In genomic region chr10:86346235-86346840, GRCm38 (mm10) we compare ENCODE assay signal across 14 mouse cellular contexts. TPM values are rescaled to one million over a fixed set of nuclear protein-coding genes. Genes with fewer than 3 reads are reported as not detected.
A peak's percentile ranks its signal among the peaks of the same experiment; 100 is the strongest.
DNase-seq lines count a peak whose midpoint lies in the region; ATAC-seq lines count a peak whose summit lies in the region.
"Had no signal": no experiment of that assay in that cellular context is flagged by ENCODE, and none has a peak within 500 bp of the region (broad histone marks: within the 10 kb centered on the region; RNA-seq: fewer than 3 reads in every experiment).

No protein-coding gene starts in this region.

- no peaks in the 10 kb centered on the region for H3K27me3 ChIP-seq in heart, embryonic 12.5 days (replicated peaks)
- no peaks in the 10 kb centered on the region for H3K27me3 ChIP-seq in liver, embryonic 12.5 days (replicated peaks)
- no peaks in the 10 kb centered on the region for H3K27me3 ChIP-seq in liver, embryonic 11.5 days (replicated peaks; ENCODE audit: control insufficient read depth, insufficient read depth, low read length)
- H3K27me3 ChIP-seq in embryonic facial prominence, embryonic 14.5 days (replicated peaks; ENCODE audit: control insufficient read depth, insufficient read depth, low read length): no peaks in the 10 kb centered on the region
- no peaks in the 10 kb centered on the region for H3K27me3 ChIP-seq in stomach, embryonic 15.5 days (replicated peaks)
- H3K27me3 ChIP-seq: forebrain, embryonic 12.5 days; Patski had no signal

- no peak overlapping the region for H3K9ac ChIP-seq in heart, embryonic 12.5 days
- no peak overlapping the region for H3K9ac ChIP-seq in liver, embryonic 12.5 days
- no peak overlapping the region for H3K9ac ChIP-seq in liver, embryonic 11.5 days (ENCODE audit: low read depth, low read length)
- no peak overlapping the region for H3K9ac ChIP-seq in embryonic facial prominence, embryonic 14.5 days (ENCODE audit: low read depth, low read length)
- H3K9ac ChIP-seq in stomach, embryonic 15.5 days: no peak overlapping the region
- H3K9ac ChIP-seq: forebrain, embryonic 12.5 days; liver, embryonic 14.5 days had no signal

- no peaks in the 10 kb centered on the region for H3K9me3 ChIP-seq in heart, embryonic 12.5 days (replicated peaks)
- no peaks in the 10 kb centered on the region for H3K9me3 ChIP-seq in liver, embryonic 12.5 days (replicated peaks)
- no peaks in the 10 kb centered on the region for H3K9me3 ChIP-seq in liver, embryonic 11.5 days (ENCODE audit: control insufficient read depth, low read length)
- H3K9me3 ChIP-seq in embryonic facial prominence, embryonic 14.5 days (ENCODE audit: control insufficient read depth, low read length): no peaks in the 10 kb centered on the region
- no peaks in the 10 kb centered on the region for H3K9me3 ChIP-seq in stomach, embryonic 15.5 days
- H3K9me3 ChIP-seq: forebrain, embryonic 12.5 days had no signal

- H3K4me3 ChIP-seq in heart, embryonic 12.5 days: no peak overlapping the region
- H3K4me3 ChIP-seq in liver, embryonic 12.5 days: no peak overlapping the region
- no peak overlapping the region for H3K4me3 ChIP-seq in liver, embryonic 11.5 days (ENCODE audit: low read depth, low read length)
- no peak overlapping the region for H3K4me3 ChIP-seq in embryonic facial prominence, embryonic 14.5 days (ENCODE audit: low read depth, low read length)
- no peak overlapping the region for H3K4me3 ChIP-seq in stomach, embryonic 15.5 days (replicated peaks)
- H3K4me3 ChIP-seq: forebrain, embryonic 12.5 days had no signal

- H3K4me2 ChIP-seq in heart, embryonic 12.5 days: no peak overlapping the region
- no peak overlapping the region for H3K4me2 ChIP-seq in liver, embryonic 12.5 days
- no peak overlapping the region for H3K4me2 ChIP-seq in liver, embryonic 11.5 days
- H3K4me2 ChIP-seq in embryonic facial prominence, embryonic 14.5 days (ENCODE audit: low read depth, low read length): no peak overlapping the region
- H3K4me2 ChIP-seq in stomach, embryonic 15.5 days: no peak overlapping the region
- H3K4me2 ChIP-seq: forebrain, embryonic 12.5 days had no signal

- 33% methylated on average over 3 of the region's 3 CpGs for WGBS in heart, embryonic 12.5 days
- WGBS in liver, embryonic 12.5 days (ENCODE audit: insufficient replicate concordance): 65% methylated on average over 3 of the region's 3 CpGs
- 52% methylated on average over 3 of the region's 3 CpGs for WGBS in liver, embryonic 11.5 days
- WGBS in embryonic facial prominence, embryonic 14.5 days: 31% methylated on average over 3 of the region's 3 CpGs
- WGBS in stomach, embryonic 15.5 days: 36% methylated on average over 3 of the region's 3 CpGs

- peak; percentile 91 for DNase-seq in heart, adult 11 months
- DNase-seq in liver, embryonic 11.5 days (ENCODE audit: low spot score): no peak
- peak; percentile 41 for DNase-seq in embryonic facial prominence, embryonic 14.5 days (ENCODE audit: low spot score)
- no peak for DNase-seq in cerebellum, adult 11-12 months
- DNase-seq: cerebellum, adult 18-20 months; heart, postnatal 36 days; right cerebral cortex, postnatal 4 days; thymus, postnatal 14 days had no signal

- H3K36me3 ChIP-seq in heart, embryonic 12.5 days: peaks cover 52% of the 10 kb centered on the region
- peaks cover 9% of the 10 kb centered on the region; the same call in 1 of the 2 replicates for H3K36me3 ChIP-seq in liver, embryonic 12.5 days
- H3K36me3 ChIP-seq in liver, embryonic 11.5 days (ENCODE audit: control insufficient read depth, insufficient read depth, low read length): no peaks in the 10 kb centered on the region
- peaks cover 23% of the 10 kb centered on the region for H3K36me3 ChIP-seq in embryonic facial prominence, embryonic 14.5 days (ENCODE audit: control insufficient read depth, insufficient read depth, low read length)
- peaks cover 8% of the 10 kb centered on the region for H3K36me3 ChIP-seq in stomach, embryonic 15.5 days

- ATAC-seq in heart, embryonic 12.5 days (ENCODE audit: insufficient number of reproducible peaks, low FRiP score): no peak
- ATAC-seq in liver, embryonic 12.5 days: no peak
- ATAC-seq in liver, embryonic 11.5 days (replicated peaks; ENCODE audit: low FRiP score): no peak
- 0 out of 2 replicates have a peak, but pooled peaks have one; percentile 34 for ATAC-seq in embryonic facial prominence, embryonic 14.5 days (ENCODE audit: low read depth)
- peak; percentile 41; the same call in 1 of the 2 replicates for ATAC-seq in stomach, embryonic 15.5 days (ENCODE audit: insufficient read depth, low FRiP score, low read depth)
- ATAC-seq: Patski had no signal

- no peak overlapping the region for H3K27ac ChIP-seq in heart, embryonic 12.5 days (ENCODE audit: poor library complexity, severe bottlenecking)
- peak overlapping the region; percentile 41; the same call in 1 of the 2 replicates for H3K27ac ChIP-seq in liver, embryonic 12.5 days
- H3K27ac ChIP-seq in liver, embryonic 11.5 days (ENCODE audit: low read depth, low read length): no peak overlapping the region
- no peak overlapping the region for H3K27ac ChIP-seq in embryonic facial prominence, embryonic 14.5 days (replicated peaks; ENCODE audit: low read depth, low read length)
- H3K27ac ChIP-seq in stomach, embryonic 15.5 days: 0 out of 2 replicates have a peak overlapping the region, but pooled peaks have one; percentile 16
- H3K27ac ChIP-seq: forebrain, embryonic 12.5 days; liver, embryonic 14.5 days had no signal

- peaks cover 38% of the 10 kb centered on the region for H3K4me1 ChIP-seq in heart, embryonic 12.5 days (replicated peaks)
- peaks cover 56% of the 10 kb centered on the region for H3K4me1 ChIP-seq in liver, embryonic 12.5 days
- H3K4me1 ChIP-seq in liver, embryonic 11.5 days (replicated peaks; ENCODE audit: control insufficient read depth, insufficient read depth, low read length): peaks cover 34% of the 10 kb centered on the region
- 0 out of 2 replicates have a peak, but pooled peaks cover 3% of the 10 kb centered on the region for H3K4me1 ChIP-seq in embryonic facial prominence, embryonic 14.5 days (ENCODE audit: control insufficient read depth, insufficient read depth, low read length)
- H3K4me1 ChIP-seq in stomach, embryonic 15.5 days: peaks cover 15% of the 10 kb centered on the region; the same call in 1 of the 2 replicates

RNA-seq across cellular contexts. Expression of gene Timp3, which starts 46.2 kb away (rescaled TPM):
- polyA plus RNA-seq in heart, embryonic 12.5 days (2016; fragmentation: Nextera tagmentation; extraction: Ambion mirVana): 70.8 and 71.5 TPM in 2 replicates
- polyA plus RNA-seq in liver, embryonic 12.5 days (2016; fragmentation: Nextera tagmentation; extraction: Ambion mirVana): 16.3 and 17.0 TPM in 2 replicates
- polyA plus RNA-seq in liver, embryonic 11.5 days (2014; fragmentation: Nextera tagmentation; extraction: Ambion mirVana): 32.3 and 33.2 TPM in 2 replicates
- 77.5 and 86.6 TPM in 2 replicates for polyA plus RNA-seq in embryonic facial prominence, embryonic 14.5 days (2014; fragmentation: Nextera tagmentation; extraction: Ambion mirVana)
- polyA plus RNA-seq in stomach, embryonic 15.5 days (2015; fragmentation: Nextera tagmentation; extraction: Ambion mirVana): 63.5 and 66.0 TPM in 2 replicates

Comparison
In these comparisons a context has a peak if more than half of its experiments do, and no peak if none do; other contexts are left out.
1. H3K27ac ChIP-seq: peak in liver, embryonic 12.5 days (single experiment) and stomach, embryonic 15.5 days (single experiment); none in heart, embryonic 12.5 days (single experiment), liver, embryonic 11.5 days (single experiment) and embryonic facial prominence, embryonic 14.5 days (single experiment).
2. DNase-seq: peak in heart, adult 11 months (single experiment) and embryonic facial prominence, embryonic 14.5 days (single experiment); none in liver, embryonic 11.5 days (single experiment) and cerebellum, adult 11-12 months (single experiment).
3. ATAC-seq: peak in embryonic facial prominence, embryonic 14.5 days (single experiment) and stomach, embryonic 15.5 days (single experiment); none in heart, embryonic 12.5 days (single experiment), liver, embryonic 12.5 days (single experiment) and liver, embryonic 11.5 days (single experiment).